Mouse (Mus musculus): ENCODE measurements around the gene Tdp2.
A peak's percentile ranks its signal among the peaks of the same experiment; 100 is the strongest.

DNA sequence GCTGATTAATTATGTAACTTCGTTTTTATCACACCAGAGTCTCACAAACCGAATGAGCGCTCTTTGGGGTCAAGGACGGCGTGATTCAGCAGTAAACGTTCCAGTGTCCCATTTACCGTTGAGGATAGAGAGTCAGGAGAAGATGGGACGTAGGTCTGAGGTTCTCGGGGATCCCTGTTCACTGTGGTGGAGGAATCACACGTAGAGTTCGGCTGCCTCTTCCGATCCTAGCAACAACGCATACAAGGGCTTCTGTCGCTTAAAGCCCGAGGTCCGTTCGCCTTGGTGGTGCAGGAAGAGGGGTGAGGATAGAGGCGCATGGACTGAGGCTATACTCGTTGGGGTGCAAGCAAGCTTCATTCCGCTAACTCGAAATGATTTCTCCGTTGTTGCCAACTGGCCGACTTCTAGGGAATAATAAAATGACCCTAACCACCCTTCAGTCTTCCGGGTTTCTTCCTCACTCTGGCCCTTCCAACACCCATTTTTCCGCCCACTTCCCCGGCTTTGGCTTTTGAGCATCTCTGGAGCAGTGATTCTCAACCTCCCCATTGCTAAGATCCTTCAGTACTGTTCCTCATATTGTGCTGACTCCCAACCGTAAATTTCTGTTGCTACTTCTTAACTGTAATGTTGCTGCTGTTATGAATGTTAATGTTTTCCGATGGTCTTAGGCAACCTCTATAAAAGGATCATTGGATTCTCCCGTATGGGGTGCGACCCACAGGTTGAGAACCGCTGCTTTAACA is 31.4 kb upstream of the Tdp2 start:
- TF ChIP-seq CTCF (IDR thresholded peaks at IDR 0.05; ENCODE audit: insufficient read depth, low read length) (no peak), POLR2A (IDR thresholded peaks at IDR 0.05; ENCODE audit: borderline replicate concordance, extremely low read depth, low read depth, low read length) (peak; percentile 58; the same call in 1 of the 2 replicates)
